Mouse (Mus musculus) monocyte, adult 59 days (primary cell): ENCODE data around the gene Cphx2. TPM values are rescaled to one million over a fixed set of nuclear protein-coding genes. Genes with fewer than 3 reads are reported as not detected.

Source experiments
- total RNA-seq, 2 experiments: library from RNA; stranded (reverse); gene quantifications; one replicate each; pipeline ENCODE4 v1.2.4; 2023

Gene Cphx2
- not detected for total RNA-seq

GRCm38 (mm10) chr14:26081216-26081615, at the start of gene Cphx2:
TSS of gene Cphx2 (plus strand) at chr14:26081516.

GRCm38 (mm10) chr14:26042611-26043010, 38.7 kb upstream of the Cphx2 start, which contains the start of gene Gm9780:
TSS of gene Gm9780 (minus strand) at chr14:26042711.

DNA sequence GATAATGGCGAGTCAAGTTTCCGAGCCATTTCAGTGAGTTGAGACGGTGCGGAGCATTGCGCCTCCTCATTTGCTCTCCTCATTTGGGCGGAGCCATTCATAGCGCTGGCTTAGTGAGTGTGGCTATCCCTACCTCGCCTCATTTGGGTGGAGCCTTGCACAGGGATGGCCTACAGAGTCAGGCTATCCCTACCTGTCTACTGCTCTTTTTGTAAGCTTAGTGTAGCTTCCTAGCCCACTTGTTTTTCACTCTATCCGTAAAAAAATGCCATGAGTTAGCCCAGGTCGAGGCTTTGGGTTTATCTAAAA, 14.0 kb upstream of the Cphx2 start, which contains the start of gene Tmem254c:
TSS of gene Tmem254c (minus strand) at position 31 of the 309 bp plus-strand sequence.

GRCm38 (mm10) chr14:26081997-26082396, 681 bp downstream of the Cphx2 start, which contains the start of gene Cphx3:
TSS of gene Cphx3 (plus strand) at chr14:26082297.

GRCm38 (mm10) chr14:26118150-26118549, 36.8 kb downstream of the Cphx2 start, which contains the start of gene Duxbl2:
TSS of gene Duxbl2 (plus strand) at chr14:26118349.

Other genes with a start within 250 kb of the Cphx2 start
- 100 to 1,000 TPM; 104 to 106 TPM for gene Anxa11, start 239.4 kb upstream of the Cphx2 start, total RNA-seq
- gene Plac9a, start 178.4 kb upstream of the Cphx2 start, total RNA-seq, result not detected
- 1 to 10 TPM in 1 of 2 experiments, under 1 TPM in 1; 0.55 to 1.2 TPM for gene Tmem254a, start 153.8 kb upstream of the Cphx2 start, total RNA-seq
- not detected for gene Cphx1, start 143.2 kb upstream of the Cphx2 start, total RNA-seq
- gene Duxbl1, start 102.9 kb upstream of the Cphx2 start, total RNA-seq, result not detected
- under 1 TPM in 1 of 2 experiments, not detected in 1; 0.47 TPM for gene Gm9780, start 38.8 kb upstream of the Cphx2 start, total RNA-seq
- 10 to 100 TPM in 1 of 2 experiments, 1 to 10 TPM in 1; 1.5 to 11.5 TPM for gene Tmem254c, start 14.2 kb upstream of the Cphx2 start, total RNA-seq
- not detected for gene Cphx3, start 781 bp downstream of the Cphx2 start, total RNA-seq
- gene Duxbl2, start 36.8 kb downstream of the Cphx2 start, total RNA-seq, result not detected
- gene Plac9b, start 101.0 kb downstream of the Cphx2 start, total RNA-seq, result not detected
- 10 to 100 TPM in 1 of 2 experiments, 1 to 10 TPM in 1; 4.8 to 12.2 TPM for gene Tmem254b, start 125.5 kb downstream of the Cphx2 start, total RNA-seq
- gene Duxbl3, start 176.4 kb downstream of the Cphx2 start, total RNA-seq, result not detected